ENCODE assay signal across 8 mouse cellular contexts in genomic region chr17:65706220-65706619, GRCm38 (mm10).
DNase-seq lines count a peak whose midpoint lies in the region; ATAC-seq lines count a peak whose summit lies in the region.

No protein-coding gene starts in this region.

- DNase-seq in cerebellum, adult 11 months: peak; percentile 35
- peak; percentile 72 for DNase-seq in urinary bladder, postnatal 14 days (ENCODE audit: low spot score)
- DNase-seq in urinary bladder, postnatal 10 days (ENCODE audit: low spot score): no peak
- peak; percentile 68 for DNase-seq in gastrocnemius, adult 18-20 months (ENCODE audit: low spot score)
- DNase-seq in kidney, postnatal 36 days: peak; percentile 77 to 90
- peak; percentile 73 to 81 for DNase-seq in lung, postnatal 4 days
- DNase-seq in splenic B cell, adult 2 months (ENCODE audit: low read depth, low spot score): peak; percentile 62

- no peaks in the 10 kb centered on the region for H3K27me3 ChIP-seq in splenic B cell, adult 2 months (ENCODE audit: control insufficient read depth, insufficient read depth, low read length, poor library complexity, severe bottlenecking)

- no peaks in the 10 kb centered on the region for H3K36me3 ChIP-seq in splenic B cell, adult 2 months (ENCODE audit: control insufficient read depth, insufficient read depth, low read length, poor library complexity, severe bottlenecking)

- ATAC-seq in cerebellum, adult (ENCODE audit: insufficient number of reproducible peaks, low FRiP score, low TSS enrichment): no peak
